Mouse (Mus musculus): ENCODE data around the gene Olfr914. TPM values are rescaled to one million over a fixed set of nuclear protein-coding genes. Genes with fewer than 3 reads are reported as not detected.

Gene Olfr914
- polyA plus RNA-seq, 2 experiments: not detected

DNA sequence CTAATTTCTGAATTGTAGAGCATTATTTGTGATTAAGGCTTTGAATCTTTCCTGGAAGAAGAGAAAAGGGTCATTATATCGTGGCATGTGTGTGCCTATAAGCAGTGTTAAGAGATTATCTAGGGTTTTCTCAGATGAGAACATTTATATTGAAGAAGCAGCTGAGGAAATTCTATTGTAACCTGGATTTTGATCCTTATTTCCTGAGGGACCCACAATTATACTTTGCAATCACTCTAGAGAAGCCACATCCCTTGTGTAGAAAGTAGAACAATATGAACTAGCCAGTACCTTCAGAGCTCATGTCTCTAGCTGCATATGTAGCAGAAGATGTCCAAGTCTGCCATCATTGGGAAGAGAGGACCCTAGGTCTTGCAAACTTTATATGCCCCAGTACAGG is 54.9 kb downstream of the Olfr914 start, which contains the start of gene Olfr916:
Gene Olfr916, minus strand, starts transcription at position 101 of the 400 bp plus-strand sequence.
- DNase-seq (ENCODE audit: low read depth in 3 of 3, low spot score in 3 of 3) (no peak), ATAC-seq (ENCODE audit: insufficient read depth) (no peak)
- TF ChIP-seq EP300 (IDR thresholded peaks at IDR 0.05; ENCODE audit: low read depth) (no peak), CTCF (IDR thresholded peaks at IDR 0.05; ENCODE audit: low read depth) (no peak)
- WGBS (ENCODE audit: insufficient replicate concordance): 43% methylated on average over 1 of the region's 1 CpGs
- H3K9ac ChIP-seq (replicated peaks): no peak within 1 kb of the TSS
- no peak within 1 kb of the TSS for H3K27ac ChIP-seq
- no peaks in the 10 kb centered on the region for H3K4me1 ChIP-seq (replicated peaks; ENCODE audit: control insufficient read depth in 2 of 2, insufficient read depth in 2 of 2, low read length in 1 of 2)
- H3K9me3 ChIP-seq (ENCODE audit: control insufficient read depth, low read length): no peaks in the 10 kb centered on the region
- no peak within 1 kb of the TSS for H3K4me3 ChIP-seq (ENCODE audit: insufficient read depth in 1 of 2, low read depth in 2 of 2, low read length in 2 of 2)
- H3K4me2 ChIP-seq (ENCODE audit: low read depth): no peak within 1 kb of the TSS
- no peaks in the 10 kb centered on the region for H3K27me3 ChIP-seq (ENCODE audit: control insufficient read depth, insufficient read depth, low read length)
- no peaks in the 10 kb centered on the region for H3K36me3 ChIP-seq (replicated peaks; ENCODE audit: control insufficient read depth, insufficient read depth, low read depth)

Other genes starting within 250 kb of the Olfr914 start
- gene Olfr250, start 238.2 kb upstream of the Olfr914 start, polyA plus RNA-seq (2012; rRNA removed): not detected in 2 replicates
- not detected in 2 replicates for gene Olfr250, start 238.2 kb upstream of the Olfr914 start, polyA plus RNA-seq (2014; fragmentation: Nextera tagmentation; extraction: Ambion mirVana)
- not detected in 2 replicates for gene Olfr251, start 228.0 kb upstream of the Olfr914 start, polyA plus RNA-seq (2012; rRNA removed)
- not detected in 2 replicates for gene Olfr251, start 228.0 kb upstream of the Olfr914 start, polyA plus RNA-seq (2014; fragmentation: Nextera tagmentation; extraction: Ambion mirVana)
- not detected in 2 replicates for gene Olfr147, start 203.4 kb upstream of the Olfr914 start, polyA plus RNA-seq (2012; rRNA removed)
- not detected in 2 replicates for gene Olfr147, start 203.4 kb upstream of the Olfr914 start, polyA plus RNA-seq (2014; fragmentation: Nextera tagmentation; extraction: Ambion mirVana)
- not detected in 2 replicates for gene Olfr901, start 175.6 kb upstream of the Olfr914 start, polyA plus RNA-seq (2012; rRNA removed)
- gene Olfr901, start 175.6 kb upstream of the Olfr914 start, polyA plus RNA-seq (2014; fragmentation: Nextera tagmentation; extraction: Ambion mirVana): not detected in 2 replicates
- not detected in 2 replicates for gene Olfr902, start 157.4 kb upstream of the Olfr914 start, polyA plus RNA-seq (2012; rRNA removed)
- not detected in 2 replicates for gene Olfr902, start 157.4 kb upstream of the Olfr914 start, polyA plus RNA-seq (2014; fragmentation: Nextera tagmentation; extraction: Ambion mirVana)
- not detected in 2 replicates for gene Olfr904, start 142.0 kb upstream of the Olfr914 start, polyA plus RNA-seq (2012; rRNA removed)
- gene Olfr904, start 142.0 kb upstream of the Olfr914 start, polyA plus RNA-seq (2014; fragmentation: Nextera tagmentation; extraction: Ambion mirVana): not detected in 2 replicates
- gene Olfr905, start 134.0 kb upstream of the Olfr914 start, polyA plus RNA-seq (2012; rRNA removed): not detected in 2 replicates
- not detected in 2 replicates for gene Olfr905, start 134.0 kb upstream of the Olfr914 start, polyA plus RNA-seq (2014; fragmentation: Nextera tagmentation; extraction: Ambion mirVana)
- not detected in 2 replicates for gene Olfr906, start 118.0 kb upstream of the Olfr914 start, polyA plus RNA-seq (2012; rRNA removed)
- gene Olfr906, start 118.0 kb upstream of the Olfr914 start, polyA plus RNA-seq (2014; fragmentation: Nextera tagmentation; extraction: Ambion mirVana): not detected in 2 replicates
- not detected in 2 replicates for gene Olfr907, start 109.3 kb upstream of the Olfr914 start, polyA plus RNA-seq (2012; rRNA removed)
- gene Olfr907, start 109.3 kb upstream of the Olfr914 start, polyA plus RNA-seq (2014; fragmentation: Nextera tagmentation; extraction: Ambion mirVana): not detected in 2 replicates
- gene Olfr911-ps1, start 83.5 kb upstream of the Olfr914 start, polyA plus RNA-seq (2012; rRNA removed): not detected in 2 replicates
- gene Olfr911-ps1, start 83.5 kb upstream of the Olfr914 start, polyA plus RNA-seq (2014; fragmentation: Nextera tagmentation; extraction: Ambion mirVana): not detected in 2 replicates
- gene Olfr910, start 67.3 kb upstream of the Olfr914 start, polyA plus RNA-seq (2012; rRNA removed): not detected in 2 replicates
- not detected in 2 replicates for gene Olfr910, start 67.3 kb upstream of the Olfr914 start, polyA plus RNA-seq (2014; fragmentation: Nextera tagmentation; extraction: Ambion mirVana)
- not detected in 2 replicates for gene Olfr912, start 24.9 kb upstream of the Olfr914 start, polyA plus RNA-seq (2012; rRNA removed)
- gene Olfr912, start 24.9 kb upstream of the Olfr914 start, polyA plus RNA-seq (2014; fragmentation: Nextera tagmentation; extraction: Ambion mirVana): not detected in 2 replicates
- not detected in 2 replicates for gene Olfr913, start 12.3 kb upstream of the Olfr914 start, polyA plus RNA-seq (2012; rRNA removed)
- not detected in 2 replicates for gene Olfr913, start 12.3 kb upstream of the Olfr914 start, polyA plus RNA-seq (2014; fragmentation: Nextera tagmentation; extraction: Ambion mirVana)
- gene Olfr916, start 54.8 kb downstream of the Olfr914 start, polyA plus RNA-seq (2012; rRNA removed): not detected in 2 replicates
- gene Olfr916, start 54.8 kb downstream of the Olfr914 start, polyA plus RNA-seq (2014; fragmentation: Nextera tagmentation; extraction: Ambion mirVana): not detected in 2 replicates
- gene Olfr917, start 60.7 kb downstream of the Olfr914 start, polyA plus RNA-seq (2012; rRNA removed): not detected in 2 replicates
- gene Olfr917, start 60.7 kb downstream of the Olfr914 start, polyA plus RNA-seq (2014; fragmentation: Nextera tagmentation; extraction: Ambion mirVana): not detected in 2 replicates
- gene Olfr918, start 69.5 kb downstream of the Olfr914 start, polyA plus RNA-seq (2012; rRNA removed): not detected in 2 replicates
- not detected in 2 replicates for gene Olfr918, start 69.5 kb downstream of the Olfr914 start, polyA plus RNA-seq (2014; fragmentation: Nextera tagmentation; extraction: Ambion mirVana)
- gene Olfr919, start 98.6 kb downstream of the Olfr914 start, polyA plus RNA-seq (2012; rRNA removed): not detected in 2 replicates
- gene Olfr919, start 98.6 kb downstream of the Olfr914 start, polyA plus RNA-seq (2014; fragmentation: Nextera tagmentation; extraction: Ambion mirVana): not detected in 2 replicates
- gene Vwa5a, start 113.2 kb downstream of the Olfr914 start, polyA plus RNA-seq (2012; rRNA removed): 3.0 and 4.5 TPM in 2 replicates
- gene Vwa5a, start 113.2 kb downstream of the Olfr914 start, polyA plus RNA-seq (2014; fragmentation: Nextera tagmentation; extraction: Ambion mirVana): 8.5 TPM in 2 replicates
- gene Olfr920, start 147.2 kb downstream of the Olfr914 start, polyA plus RNA-seq (2012; rRNA removed): 0.03 and 0.04 TPM in 2 replicates
- gene Olfr920, start 147.2 kb downstream of the Olfr914 start, polyA plus RNA-seq (2014; fragmentation: Nextera tagmentation; extraction: Ambion mirVana): not detected in 2 replicates
- gene Olfr921, start 168.0 kb downstream of the Olfr914 start, polyA plus RNA-seq (2012; rRNA removed): not detected in 2 replicates
- not detected in 2 replicates for gene Olfr921, start 168.0 kb downstream of the Olfr914 start, polyA plus RNA-seq (2014; fragmentation: Nextera tagmentation; extraction: Ambion mirVana)
- gene Olfr922, start 209.5 kb downstream of the Olfr914 start, polyA plus RNA-seq (2012; rRNA removed): not detected in 2 replicates
- not detected in 2 replicates for gene Olfr922, start 209.5 kb downstream of the Olfr914 start, polyA plus RNA-seq (2014; fragmentation: Nextera tagmentation; extraction: Ambion mirVana)
- gene Olfr923, start 221.4 kb downstream of the Olfr914 start, polyA plus RNA-seq (2012; rRNA removed): not detected in 2 replicates
- gene Olfr923, start 221.4 kb downstream of the Olfr914 start, polyA plus RNA-seq (2014; fragmentation: Nextera tagmentation; extraction: Ambion mirVana): not detected in 2 replicates
- gene Olfr924, start 239.3 kb downstream of the Olfr914 start, polyA plus RNA-seq (2012; rRNA removed): not detected in 2 replicates
- not detected in 2 replicates for gene Olfr924, start 239.3 kb downstream of the Olfr914 start, polyA plus RNA-seq (2014; fragmentation: Nextera tagmentation; extraction: Ambion mirVana)
- gene Olfr26, start 250.0 kb downstream of the Olfr914 start, polyA plus RNA-seq (2012; rRNA removed): not detected in 2 replicates
- gene Olfr26, start 250.0 kb downstream of the Olfr914 start, polyA plus RNA-seq (2014; fragmentation: Nextera tagmentation; extraction: Ambion mirVana): not detected in 2 replicates

Data from liver, embryonic 14.5 days (tissue).